Mouse (Mus musculus): Measurements from ENCODE around the gene Mccc1. TPM values are rescaled to one million over a fixed set of nuclear protein-coding genes. Genes with fewer than 3 reads are reported as not detected.

Mccc1 gene
- polyA plus RNA-seq, 1 experiment from 2014 or later = 32.1 TPM

- WGBS = 91% methylated on average over 9 of the region's 11 CpGs
- peaks cover 3% of the 10 kb centered on the region; the same call in 1 of the 2 replicates for H3K36me3 ChIP-seq (ENCODE audit: control insufficient read depth, insufficient read depth, low read length)
- H3K9ac ChIP-seq (replicated peaks; ENCODE audit: low read depth, low read length) = no peak overlapping the region
- no peaks in the 10 kb centered on the region for H3K9me3 ChIP-seq (ENCODE audit: control insufficient read depth, low read length)
- H3K4me3 ChIP-seq (ENCODE audit: low read depth, low read length) = no peak overlapping the region
- no peak for ATAC-seq (ENCODE audit: low read depth)
- H3K27ac ChIP-seq (ENCODE audit: low read depth, low read length) = no peak overlapping the region
- H3K4me2 ChIP-seq (ENCODE audit: low read depth, low read length) = no peak overlapping the region
- no peaks in the 10 kb centered on the region for H3K4me1 ChIP-seq (ENCODE audit: control insufficient read depth, insufficient read depth, low read length)
- H3K27me3 ChIP-seq (ENCODE audit: control insufficient read depth, insufficient read depth, low read length) = no peaks in the 10 kb centered on the region
Observed at GRCm38 (mm10) chr3:35954901-35955575, 45.4 kb downstream of the Mccc1 start.

GRCm38 (mm10) chr3:35953816-35954215 is 46.7 kb downstream of the Mccc1 start:
- Histone ChIP-seq H3K9ac (replicated peaks; ENCODE audit: low read depth, low read length) (no peak overlapping the region), H3K4me1 (ENCODE audit: control insufficient read depth, insufficient read depth, low read length) (no peaks in the 10 kb centered on the region), H3K4me2 (ENCODE audit: low read depth, low read length) (no peak overlapping the region), H3K36me3 (ENCODE audit: control insufficient read depth, insufficient read depth, low read length) (no peaks in the 10 kb centered on the region), H3K9me3 (ENCODE audit: control insufficient read depth, low read length) (no peaks in the 10 kb centered on the region), H3K27me3 (ENCODE audit: control insufficient read depth, insufficient read depth, low read length) (no peaks in the 10 kb centered on the region), H3K4me3 (ENCODE audit: low read depth, low read length) (no peak overlapping the region), H3K27ac (ENCODE audit: low read depth, low read length) (no peak overlapping the region)
- no peak for ATAC-seq (ENCODE audit: low read depth)
- 93% methylated on average over 6 of the region's 6 CpGs for WGBS

DNA sequence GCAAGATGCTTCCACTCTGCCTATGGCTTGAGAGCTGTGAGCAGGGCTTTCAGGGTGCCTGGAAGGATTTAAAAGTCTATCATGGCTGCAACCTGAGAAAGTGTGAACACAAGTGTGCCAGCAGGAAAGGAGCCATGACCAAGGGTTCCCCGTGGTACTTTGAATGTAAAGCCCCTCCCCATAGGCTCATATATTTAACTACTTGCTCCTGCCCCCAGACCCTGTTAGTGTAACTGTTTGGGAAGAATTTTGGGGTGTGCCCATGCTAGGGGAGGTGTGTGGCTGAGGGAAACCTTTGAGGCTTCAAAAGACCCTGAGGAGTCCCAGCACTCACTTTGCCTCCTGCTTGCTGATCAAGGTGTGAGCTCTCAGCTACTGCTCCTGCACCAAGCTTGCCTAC is 47.3 kb downstream of the Mccc1 start:
- Histone ChIP-seq H3K36me3 (ENCODE audit: control insufficient read depth, insufficient read depth, low read length) (no peaks in the 10 kb centered on the region), H3K4me2 (ENCODE audit: low read depth, low read length) (no peak overlapping the region), H3K27me3 (ENCODE audit: control insufficient read depth, insufficient read depth, low read length) (no peaks in the 10 kb centered on the region), H3K9ac (replicated peaks; ENCODE audit: low read depth, low read length) (no peak overlapping the region), H3K9me3 (ENCODE audit: control insufficient read depth, low read length) (no peaks in the 10 kb centered on the region), H3K4me3 (ENCODE audit: low read depth, low read length) (no peak overlapping the region), H3K4me1 (ENCODE audit: control insufficient read depth, insufficient read depth, low read length) (no peaks in the 10 kb centered on the region), H3K27ac (ENCODE audit: low read depth, low read length) (no peak overlapping the region)
- 47% methylated on average over 1 of the region's 1 CpGs for WGBS
- ATAC-seq (ENCODE audit: low read depth) = no peak

- Histone ChIP-seq H3K36me3 (ENCODE audit: control insufficient read depth, insufficient read depth, low read length) (no peaks in the 10 kb centered on the region), H3K27ac (ENCODE audit: low read depth, low read length) (no peak overlapping the region), H3K4me1 (ENCODE audit: control insufficient read depth, insufficient read depth, low read length) (no peaks in the 10 kb centered on the region), H3K4me2 (ENCODE audit: low read depth, low read length) (no peak overlapping the region), H3K9ac (replicated peaks; ENCODE audit: low read depth, low read length) (no peak overlapping the region), H3K9me3 (ENCODE audit: control insufficient read depth, low read length) (no peaks in the 10 kb centered on the region), H3K4me3 (ENCODE audit: low read depth, low read length) (no peak overlapping the region), H3K27me3 (ENCODE audit: control insufficient read depth, insufficient read depth, low read length) (no peaks in the 10 kb centered on the region)
- ATAC-seq (ENCODE audit: low read depth) = no peak
- WGBS = 81% methylated on average over 7 of the region's 7 CpGs
Observed at GRCm38 (mm10) chr3:35948197-35948596, 52.3 kb downstream of the Mccc1 start.

GRCm38 (mm10) chr3:35940520-35941135 is 59.9 kb downstream of the Mccc1 start:
- no peaks in the 10 kb centered on the region for H3K4me1 ChIP-seq (ENCODE audit: control insufficient read depth, insufficient read depth, low read length)
- H3K27ac ChIP-seq (ENCODE audit: low read depth, low read length) = no peak overlapping the region
- no peak for ATAC-seq (ENCODE audit: low read depth)
- WGBS = 93% methylated on average over 4 of the region's 4 CpGs
- H3K9me3 ChIP-seq (ENCODE audit: control insufficient read depth, low read length) = no peaks in the 10 kb centered on the region
- no peaks in the 10 kb centered on the region for H3K27me3 ChIP-seq (ENCODE audit: control insufficient read depth, insufficient read depth, low read length)
- H3K4me3 ChIP-seq (ENCODE audit: low read depth, low read length) = no peak overlapping the region
- H3K36me3 ChIP-seq (ENCODE audit: control insufficient read depth, insufficient read depth, low read length) = no peaks in the 10 kb centered on the region
- H3K9ac ChIP-seq (replicated peaks; ENCODE audit: low read depth, low read length) = no peak overlapping the region
- H3K4me2 ChIP-seq (ENCODE audit: low read depth, low read length) = no peak overlapping the region

DNA sequence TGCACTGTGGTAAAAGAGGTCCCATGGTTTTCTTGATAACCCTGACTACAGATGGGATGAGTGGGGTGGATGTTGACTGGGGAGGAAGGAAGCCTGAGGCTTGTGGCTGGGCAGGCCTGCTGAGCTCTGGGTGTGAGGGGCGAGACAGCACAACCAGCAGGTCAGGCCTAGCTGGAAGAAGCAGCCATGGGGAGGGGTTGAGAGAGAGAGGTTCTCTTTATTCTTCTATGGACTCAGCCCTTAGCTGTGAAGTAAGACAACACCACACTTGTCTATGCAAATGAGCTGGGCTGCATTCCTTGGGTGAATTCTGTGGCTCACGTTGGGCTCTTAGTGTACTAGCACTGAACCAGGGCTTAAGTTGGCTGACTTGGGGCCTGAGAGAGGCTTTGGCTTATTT is 60.4 kb downstream of the Mccc1 start:
- no peak overlapping the region for H3K4me3 ChIP-seq (ENCODE audit: low read depth, low read length)
- no peaks in the 10 kb centered on the region for H3K9me3 ChIP-seq (ENCODE audit: control insufficient read depth, low read length)
- H3K9ac ChIP-seq (replicated peaks; ENCODE audit: low read depth, low read length) = no peak overlapping the region
- H3K4me1 ChIP-seq (ENCODE audit: control insufficient read depth, insufficient read depth, low read length) = no peaks in the 10 kb centered on the region
- WGBS = 41% methylated on average over 2 of the region's 2 CpGs
- no peak overlapping the region for H3K4me2 ChIP-seq (ENCODE audit: low read depth, low read length)
- no peaks in the 10 kb centered on the region for H3K36me3 ChIP-seq (ENCODE audit: control insufficient read depth, insufficient read depth, low read length)
- ATAC-seq (ENCODE audit: low read depth) = no peak
- H3K27ac ChIP-seq (ENCODE audit: low read depth, low read length) = no peak overlapping the region
- H3K27me3 ChIP-seq (ENCODE audit: control insufficient read depth, insufficient read depth, low read length) = no peaks in the 10 kb centered on the region

GRCm38 (mm10) chr3:35937345-35937744 is 63.1 kb downstream of the Mccc1 start, which contains the start of gene Dcun1d1:
TSS of gene Dcun1d1 (minus strand) at chr3:35937445.
- Histone ChIP-seq H3K4me3 (ENCODE audit: low read depth, low read length) (no peak within 1 kb of the TSS), H3K27ac (ENCODE audit: low read depth, low read length) (no peak within 1 kb of the TSS), H3K9ac (replicated peaks; ENCODE audit: low read depth, low read length) (no peak within 1 kb of the TSS), H3K9me3 (ENCODE audit: control insufficient read depth, low read length) (no peaks in the 10 kb centered on the region), H3K4me1 (ENCODE audit: control insufficient read depth, insufficient read depth, low read length) (peaks cover 5% of the 10 kb centered on the region; the same call in 1 of the 2 replicates), H3K36me3 (ENCODE audit: control insufficient read depth, insufficient read depth, low read length) (no peaks in the 10 kb centered on the region), H3K27me3 (ENCODE audit: control insufficient read depth, insufficient read depth, low read length) (no peaks in the 10 kb centered on the region), H3K4me2 (ENCODE audit: low read depth, low read length) (no peak within 1 kb of the TSS)
- no peak for ATAC-seq (ENCODE audit: low read depth)
- 95% methylated on average over 6 of the region's 6 CpGs for WGBS

- ATAC-seq (ENCODE audit: low read depth) = peak; percentile 69
- peaks cover 13% of the 10 kb centered on the region for H3K4me1 ChIP-seq (ENCODE audit: control insufficient read depth, insufficient read depth, low read length)
- H3K9ac ChIP-seq (replicated peaks; ENCODE audit: low read depth, low read length) = peak overlapping the region; percentile 98
- H3K27me3 ChIP-seq (ENCODE audit: control insufficient read depth, insufficient read depth, low read length) = no peaks in the 10 kb centered on the region
- H3K4me3 ChIP-seq (ENCODE audit: low read depth, low read length) = peak overlapping the region; percentile 93
- under 1% methylated on average over 14 of the region's 14 CpGs for WGBS
- no peaks in the 10 kb centered on the region for H3K9me3 ChIP-seq (ENCODE audit: control insufficient read depth, low read length)
- H3K36me3 ChIP-seq (ENCODE audit: control insufficient read depth, insufficient read depth, low read length) = no peaks in the 10 kb centered on the region
- peak overlapping the region; percentile 90; the same call in 1 of the 2 replicates for H3K27ac ChIP-seq (ENCODE audit: low read depth, low read length)
- H3K4me2 ChIP-seq (ENCODE audit: low read depth, low read length) = peak overlapping the region; percentile 85
Observed at GRCm38 (mm10) chr3:35933405-35933777, 67.1 kb downstream of the Mccc1 start.

DNA sequence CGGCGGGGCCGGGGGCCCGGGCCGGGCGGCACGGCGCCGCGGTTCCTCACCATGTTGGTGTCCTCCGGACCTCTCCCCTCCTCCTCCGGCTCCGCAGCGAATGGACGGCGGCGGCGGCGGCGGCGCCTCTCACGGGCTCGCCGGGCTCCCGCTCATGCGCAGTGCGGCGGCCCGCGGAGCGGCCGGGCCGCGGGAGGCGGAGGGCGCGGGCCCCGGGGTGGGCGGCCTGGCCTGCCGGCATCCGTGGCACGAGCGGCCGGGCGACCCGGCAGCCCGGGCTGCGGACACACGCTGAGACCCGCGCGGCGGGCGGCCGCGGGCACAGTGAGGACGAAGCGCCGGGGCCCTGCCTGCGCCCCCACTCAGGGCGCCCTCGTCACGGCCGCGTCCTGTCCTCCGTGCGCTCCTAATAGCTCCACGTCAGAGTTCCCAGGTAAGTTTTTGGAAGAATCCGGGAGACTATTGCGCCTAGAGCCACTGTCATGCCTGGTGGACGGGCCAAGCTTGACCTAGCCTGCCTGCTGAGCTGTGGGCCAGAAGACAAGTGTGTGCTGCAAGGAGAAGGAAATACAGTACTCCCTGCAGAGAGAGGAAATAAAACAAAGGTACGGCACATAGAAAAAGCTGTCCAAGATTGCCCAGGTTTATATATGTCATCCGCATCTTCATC is 67.6 kb downstream of the Mccc1 start:
- Histone ChIP-seq H3K9ac (replicated peaks; ENCODE audit: low read depth, low read length) (peak overlapping the region; percentile 98), H3K4me3 (ENCODE audit: low read depth, low read length) (peak overlapping the region; percentile 93), H3K27me3 (ENCODE audit: control insufficient read depth, insufficient read depth, low read length) (no peaks in the 10 kb centered on the region), H3K9me3 (ENCODE audit: control insufficient read depth, low read length) (no peaks in the 10 kb centered on the region), H3K36me3 (ENCODE audit: control insufficient read depth, insufficient read depth, low read length) (no peaks in the 10 kb centered on the region), H3K27ac (ENCODE audit: low read depth, low read length) (peak overlapping the region; percentile 90), H3K4me1 (ENCODE audit: control insufficient read depth, insufficient read depth, low read length) (peaks cover 13% of the 10 kb centered on the region), H3K4me2 (ENCODE audit: low read depth, low read length) (peak overlapping the region; percentile 85)
- under 1% methylated on average over 55 of the region's 73 CpGs for WGBS
- peak; percentile 96 for ATAC-seq (ENCODE audit: low read depth)

Measured in neural tube, embryonic 14.5 days (tissue).